Mouse (Mus musculus) forebrain, embryonic 13.5 days (tissue): Measurements from ENCODE around the gene Tph2. TPM values are rescaled to one million over a fixed set of nuclear protein-coding genes. Genes with fewer than 3 reads are reported as not detected.
A peak's percentile ranks its signal among the peaks of the same experiment; 100 is the strongest.

Experiments
- ATAC-seq: fragments of 200-750 bp; cut with Nextera tagmentation; 2 replicates; pipeline ENCODE4 v1.8.0; 2017
- H3K27ac ChIP-seq: fragments of 300-500 bp; sonication (generic); 2 replicates; pipeline ENCODE4 v1.5.1; 2015; ENCODE audit warnings: inconsistent platforms, mild to moderate bottlenecking, moderate library complexity
- H3K27me3 ChIP-seq: fragments of 300-500 bp; sonication (generic); 2 replicates; pipeline ENCODE4 v1.6.1; 2015; ENCODE audit warnings: mild to moderate bottlenecking, inconsistent platforms
- H3K36me3 ChIP-seq: fragments of 300-500 bp; sonication (generic); 2 replicates; pipeline ENCODE4 v1.6.1; 2015; ENCODE audit warnings: mild to moderate bottlenecking, inconsistent platforms; ENCODE audit not compliant: poor library complexity, severe bottlenecking
- H3K4me1 ChIP-seq: fragments of 300-500 bp; sonication (generic); 2 replicates; pipeline ENCODE4 v1.6.1; 2015; ENCODE audit warnings: inconsistent platforms
- H3K4me2 ChIP-seq: fragments of 300-500 bp; sonication (generic); 2 replicates; pipeline ENCODE4 v1.6.1; 2015; ENCODE audit warnings: inconsistent platforms, mild to moderate bottlenecking, moderate library complexity
- H3K4me3 ChIP-seq: fragments of 300-500 bp; sonication (generic); 2 replicates; pipeline ENCODE4 v1.5.1; 2015; ENCODE audit warnings: mild to moderate bottlenecking, inconsistent platforms
- H3K9ac ChIP-seq: fragments of 300-500 bp; sonication (generic); 2 replicates; pipeline ENCODE4 v1.6.1; 2015; ENCODE audit warnings: mild to moderate bottlenecking, inconsistent platforms
- H3K9me3 ChIP-seq: fragments of 300-500 bp; sonication (generic); replicated peaks from 2 replicates; pipeline ENCODE4 v1.6.1; 2016; ENCODE audit warnings: inconsistent platforms
- WGBS: fragments of 180-500 bp; shearing (Covaris S2); methylation state at CpG from one replicate; pipeline ENCODE4 v1.1.7; 2015; 5-methylcytosine and 5-hydroxymethylcytosine counted together
- polyA plus RNA-seq: library from polyadenylated mRNA; unstranded; fragments of >200 nt; fragmentation: Nextera tagmentation; extraction: Ambion mirVana; gene quantifications from 2 replicates; pipeline ENCODE4 v1.2.1, GENCODE M21; 2015

The Tph2 gene
- polyA plus RNA-seq, 1 experiment from 2014 or later: 0.06 TPM

DNA sequence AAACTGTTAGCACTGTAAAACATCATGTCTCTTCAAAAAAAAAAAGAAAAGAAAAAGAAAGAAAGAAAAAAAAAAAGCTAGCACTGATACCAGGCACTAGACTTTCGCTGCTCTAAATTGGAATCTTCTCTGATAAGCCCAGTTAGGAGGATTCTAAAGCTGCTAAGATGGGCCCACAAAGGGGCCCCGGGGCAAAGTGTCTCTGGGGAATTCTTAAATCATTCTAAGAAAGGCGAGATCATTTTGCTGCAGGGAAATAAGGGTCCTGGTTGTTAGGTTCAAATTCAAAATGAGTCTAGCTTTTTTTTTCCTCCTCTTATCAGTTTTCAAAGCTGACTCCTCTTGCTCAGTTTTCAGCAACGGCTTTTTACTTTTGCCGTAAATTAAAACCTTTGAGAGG lies 59.3 kb downstream of the Tph2 start:
- 22% methylated on average over 5 of the region's 5 CpGs for WGBS
- Histone ChIP-seq H3K36me3 (no peaks in the 10 kb centered on the region), H3K9ac (no peak overlapping the region), H3K4me1 (peaks cover 16% of the 10 kb centered on the region), H3K4me2 (peak overlapping the region; percentile 6; the same call in 1 of the 2 replicates), H3K27ac (no peak overlapping the region), H3K9me3 (no peaks in the 10 kb centered on the region), H3K27me3 (no peaks in the 10 kb centered on the region), H3K4me3 (no peak overlapping the region)
- ATAC-seq: no peak; the same call in 1 of the 2 replicates

DNA sequence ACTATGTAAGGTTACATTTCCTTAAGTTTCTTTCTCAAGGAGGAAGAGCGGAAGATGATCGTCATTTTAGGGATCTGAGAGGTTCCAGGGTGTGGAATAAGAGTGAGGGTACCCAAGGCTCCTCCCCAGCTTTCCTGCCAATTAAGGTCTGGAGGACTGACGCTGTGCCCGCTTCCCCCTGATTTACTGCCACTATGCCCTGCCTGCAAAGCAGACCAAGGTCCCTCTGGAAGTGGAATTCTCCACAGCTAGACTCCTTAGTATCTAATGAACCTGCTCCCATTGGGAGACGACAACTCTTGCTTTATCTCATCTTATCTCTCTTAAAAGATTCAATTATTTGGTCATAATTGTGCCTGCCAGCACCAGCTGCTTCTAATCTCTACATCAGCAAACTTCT lies 59.8 kb downstream of the Tph2 start:
- Histone ChIP-seq H3K4me2 (peak overlapping the region; percentile 6; the same call in 1 of the 2 replicates), H3K4me3 (no peak overlapping the region), H3K9ac (no peak overlapping the region), H3K36me3 (no peaks in the 10 kb centered on the region), H3K9me3 (no peaks in the 10 kb centered on the region), H3K27me3 (no peaks in the 10 kb centered on the region), H3K27ac (no peak overlapping the region), H3K4me1 (peaks cover 16% of the 10 kb centered on the region)
- 40% methylated on average over 5 of the region's 5 CpGs for WGBS
- peak; percentile 54; the same call in 1 of the 2 replicates for ATAC-seq

DNA sequence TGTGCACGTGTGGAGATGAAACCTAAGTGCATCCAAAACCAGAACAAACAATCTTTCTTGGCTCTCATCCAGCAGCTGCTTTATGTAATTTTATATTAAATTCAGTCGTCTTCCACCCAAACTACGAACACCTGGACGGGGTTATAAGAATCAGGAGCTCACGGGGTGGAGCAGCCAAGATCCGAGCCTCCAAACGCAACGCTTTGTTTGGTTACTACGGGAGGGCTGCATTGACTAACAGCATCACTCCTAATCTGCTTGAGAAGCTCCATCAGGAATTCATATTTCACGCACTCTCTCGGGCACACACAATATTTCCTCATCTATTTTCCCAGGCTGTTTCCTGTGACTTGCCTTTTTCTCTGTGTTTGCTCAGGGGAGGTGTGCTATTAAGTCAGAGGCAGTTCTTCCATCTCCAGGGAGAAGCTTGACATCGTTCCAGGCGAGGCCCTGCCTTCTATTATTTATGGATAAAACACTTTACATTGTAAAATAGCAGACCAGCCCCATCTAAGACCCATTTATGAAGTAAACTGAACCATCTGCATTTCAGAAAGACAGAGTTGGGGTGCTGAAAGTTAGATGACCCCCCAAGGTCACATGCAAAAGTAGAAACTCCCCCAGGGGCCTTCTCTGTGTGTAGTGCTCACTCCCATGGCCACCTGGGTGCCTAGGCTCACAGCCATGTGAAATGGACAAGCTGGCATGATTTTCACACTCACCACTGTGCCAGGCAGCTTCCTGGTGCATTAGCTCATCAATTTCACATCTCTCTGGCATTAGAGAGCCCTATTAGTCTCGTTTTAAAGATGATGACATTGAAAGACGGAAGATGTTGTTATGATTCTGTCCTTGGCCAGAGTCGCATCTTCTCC lies 76.9 kb downstream of the Tph2 start:
- no peak for ATAC-seq
- no peak overlapping the region for H3K9ac ChIP-seq
- WGBS: 83% methylated on average over 16 of the region's 16 CpGs
- H3K9me3 ChIP-seq: no peaks in the 10 kb centered on the region
- H3K27ac ChIP-seq: no peak overlapping the region
- no peaks in the 10 kb centered on the region for H3K36me3 ChIP-seq
- H3K27me3 ChIP-seq: no peaks in the 10 kb centered on the region
- H3K4me2 ChIP-seq: no peak overlapping the region
- no peak overlapping the region for H3K4me3 ChIP-seq
- no peaks in the 10 kb centered on the region for H3K4me1 ChIP-seq

- Histone ChIP-seq H3K4me1 (no peaks in the 10 kb centered on the region), H3K27me3 (no peaks in the 10 kb centered on the region), H3K36me3 (no peaks in the 10 kb centered on the region), H3K27ac (no peak overlapping the region), H3K4me3 (no peak overlapping the region), H3K9me3 (no peaks in the 10 kb centered on the region), H3K9ac (no peak overlapping the region), H3K4me2 (no peak overlapping the region)
- 63% methylated on average over 8 of the region's 8 CpGs for WGBS
- no peak for ATAC-seq
Measured at GRCm38 (mm10) chr10:115104175-115104574, 80.6 kb downstream of the Tph2 start.

GRCm38 (mm10) chr10:115099890-115100580 lies 84.8 kb downstream of the Tph2 start:
- Histone ChIP-seq H3K27ac (no peak overlapping the region), H3K4me1 (no peaks in the 10 kb centered on the region), H3K36me3 (no peaks in the 10 kb centered on the region), H3K27me3 (no peaks in the 10 kb centered on the region), H3K9ac (no peak overlapping the region), H3K4me2 (no peak overlapping the region), H3K9me3 (no peaks in the 10 kb centered on the region), H3K4me3 (no peak overlapping the region)
- no peak for ATAC-seq
- 84% methylated on average over 9 of the region's 9 CpGs for WGBS

- Histone ChIP-seq H3K4me1 (no peaks in the 10 kb centered on the region), H3K4me2 (no peak overlapping the region), H3K27me3 (no peaks in the 10 kb centered on the region), H3K27ac (no peak overlapping the region), H3K9ac (no peak overlapping the region), H3K9me3 (no peaks in the 10 kb centered on the region), H3K4me3 (no peak overlapping the region), H3K36me3 (no peaks in the 10 kb centered on the region)
- 7% methylated on average over 5 of the region's 5 CpGs for WGBS
- ATAC-seq: peak; percentile 94
Measured at GRCm38 (mm10) chr10:115097163-115097562, 87.7 kb downstream of the Tph2 start.

DNA sequence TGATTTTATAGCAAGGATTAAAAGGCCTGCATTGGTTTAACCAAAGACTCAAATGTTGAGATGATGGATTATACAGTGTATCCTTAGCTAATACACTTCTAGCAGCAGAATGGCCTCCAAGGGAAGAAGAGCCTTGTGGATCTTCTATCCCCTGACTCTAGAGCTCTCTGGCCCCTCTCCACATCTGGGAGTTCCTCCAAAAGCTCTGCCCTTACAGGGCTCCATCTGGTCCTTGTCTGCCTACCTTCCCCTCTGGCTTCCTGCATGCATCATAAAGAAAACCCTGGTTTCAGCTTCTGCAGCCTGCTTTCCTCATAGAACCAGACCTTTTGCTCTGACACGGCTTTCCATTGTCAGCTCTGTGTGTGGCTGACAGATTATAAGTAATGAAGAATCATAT lies 88.6 kb downstream of the Tph2 start:
- Histone ChIP-seq H3K9me3 (no peaks in the 10 kb centered on the region), H3K4me3 (no peak overlapping the region), H3K9ac (no peak overlapping the region), H3K4me2 (no peak overlapping the region), H3K36me3 (no peaks in the 10 kb centered on the region), H3K27me3 (no peaks in the 10 kb centered on the region), H3K4me1 (no peaks in the 10 kb centered on the region), H3K27ac (no peak overlapping the region)
- 81% methylated on average over 1 of the region's 1 CpGs for WGBS
- no peak for ATAC-seq

- no peaks in the 10 kb centered on the region for H3K36me3 ChIP-seq
- WGBS: 58% methylated on average over 3 of the region's 3 CpGs
- H3K4me2 ChIP-seq: no peak overlapping the region
- no peak overlapping the region for H3K9ac ChIP-seq
- no peaks in the 10 kb centered on the region for H3K4me1 ChIP-seq
- no peak for ATAC-seq
- H3K27ac ChIP-seq: no peak overlapping the region
- no peaks in the 10 kb centered on the region for H3K9me3 ChIP-seq
- no peak overlapping the region for H3K4me3 ChIP-seq
- no peaks in the 10 kb centered on the region for H3K27me3 ChIP-seq
Measured at GRCm38 (mm10) chr10:115078232-115078631, 106.6 kb downstream of the Tph2 start.

DNA sequence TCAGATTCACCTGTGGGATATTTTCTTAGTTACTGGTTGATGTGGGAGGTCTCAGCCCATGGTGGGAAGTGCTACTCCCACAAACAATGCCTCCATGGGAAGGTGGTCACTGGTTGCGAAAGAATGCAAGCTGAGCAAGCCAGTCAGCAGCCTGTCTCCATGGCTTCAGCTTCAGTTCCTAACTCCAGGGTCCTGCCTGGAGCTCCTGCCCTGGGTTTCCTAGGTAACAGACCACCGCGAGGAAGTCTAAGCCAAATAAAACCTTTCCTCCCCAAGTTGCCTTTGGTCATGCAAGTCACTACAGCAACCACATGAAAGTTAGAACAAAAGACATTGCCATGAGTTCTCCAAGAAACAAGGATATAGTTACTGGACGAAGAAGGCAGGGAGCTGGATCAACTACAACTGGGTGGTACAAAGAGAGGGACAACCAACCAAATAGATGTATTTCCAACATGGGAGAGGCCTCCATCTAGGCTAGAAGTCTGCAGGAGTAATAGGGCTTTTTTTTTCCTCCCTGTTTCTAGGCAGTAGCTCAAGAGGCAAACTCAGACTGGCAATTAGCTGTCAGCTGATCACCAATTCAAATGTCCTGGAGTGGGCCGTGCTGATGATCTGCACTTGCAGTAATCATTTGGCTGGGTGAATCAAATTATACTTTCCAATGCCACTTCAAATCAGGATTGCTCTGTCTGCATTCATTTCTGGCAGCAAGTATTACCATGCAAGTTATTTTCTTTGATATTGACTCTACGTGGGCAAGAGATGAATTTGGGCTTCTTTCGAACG lies 115.5 kb downstream of the Tph2 start:
- 0 out of 2 replicates have a peak, but pooled peaks cover 8% of the 10 kb centered on the region for H3K4me1 ChIP-seq
- no peak overlapping the region for H3K4me3 ChIP-seq
- no peak overlapping the region for H3K27ac ChIP-seq
- H3K27me3 ChIP-seq: no peaks in the 10 kb centered on the region
- H3K4me2 ChIP-seq: no peak overlapping the region
- WGBS: 57% methylated on average over 8 of the region's 8 CpGs
- H3K9me3 ChIP-seq: no peaks in the 10 kb centered on the region
- H3K36me3 ChIP-seq: no peaks in the 10 kb centered on the region
- ATAC-seq: peak; percentile 74; the same call in 1 of the 2 replicates
- no peak overlapping the region for H3K9ac ChIP-seq

DNA sequence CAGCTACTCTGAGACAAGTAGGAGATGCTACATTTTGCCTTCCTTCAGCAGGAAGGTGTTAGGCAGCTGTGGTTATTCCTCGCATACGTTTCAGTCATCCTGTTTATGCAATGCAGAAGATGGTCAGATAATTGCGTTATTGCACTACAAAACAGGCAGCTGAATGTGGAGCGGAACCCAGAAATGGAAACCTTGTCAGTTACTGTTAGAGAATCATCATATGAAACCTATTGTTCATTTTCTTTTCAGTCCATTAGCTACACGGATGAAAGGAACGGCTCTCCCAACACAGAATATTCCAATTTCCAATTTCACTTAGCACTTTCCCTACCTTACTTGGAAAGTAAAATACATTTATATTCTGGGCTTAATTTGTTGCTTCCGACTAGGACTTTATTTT lies 120.9 kb downstream of the Tph2 start:
- Histone ChIP-seq H3K27me3 (no peaks in the 10 kb centered on the region), H3K4me1 (0 out of 2 replicates have a peak, but pooled peaks cover under 1% of the 10 kb centered on the region), H3K9me3 (no peaks in the 10 kb centered on the region), H3K4me2 (no peak overlapping the region), H3K36me3 (no peaks in the 10 kb centered on the region), H3K4me3 (no peak overlapping the region), H3K9ac (no peak overlapping the region), H3K27ac (no peak overlapping the region)
- 87% methylated on average over 7 of the region's 7 CpGs for WGBS
- ATAC-seq: no peak

DNA sequence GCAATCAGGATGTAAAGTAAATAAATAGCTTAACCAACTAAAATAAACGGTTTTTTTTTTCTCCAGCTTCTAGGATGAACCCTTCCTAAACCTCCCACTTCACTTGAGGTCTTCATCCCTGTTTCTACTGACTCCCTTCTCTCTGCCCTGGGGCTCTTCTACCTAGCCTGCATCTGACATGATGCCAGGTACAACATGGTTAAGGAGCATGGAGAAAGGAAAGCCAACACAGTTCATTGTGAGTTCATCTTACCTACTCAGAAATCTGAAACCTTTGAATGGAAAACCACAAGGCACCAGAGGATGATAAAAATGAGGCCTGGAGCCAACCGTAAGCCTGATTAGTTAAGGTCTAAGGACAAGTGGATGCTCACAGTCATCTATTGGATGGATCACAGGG lies 123.3 kb downstream of the Tph2 start:
- Histone ChIP-seq H3K4me3 (no peak overlapping the region), H3K4me2 (no peak overlapping the region), H3K36me3 (no peaks in the 10 kb centered on the region), H3K9me3 (no peaks in the 10 kb centered on the region), H3K4me1 (no peaks in the 10 kb centered on the region), H3K27ac (no peak overlapping the region), H3K9ac (no peak overlapping the region), H3K27me3 (no peaks in the 10 kb centered on the region)
- ATAC-seq: no peak
- 77% methylated on average over 2 of the region's 2 CpGs for WGBS

GRCm38 (mm10) chr10:115060759-115061158 lies 124.1 kb downstream of the Tph2 start:
- Histone ChIP-seq H3K27me3 (no peaks in the 10 kb centered on the region), H3K9ac (no peak overlapping the region), H3K27ac (no peak overlapping the region), H3K4me1 (no peaks in the 10 kb centered on the region), H3K4me2 (no peak overlapping the region), H3K4me3 (no peak overlapping the region), H3K9me3 (no peaks in the 10 kb centered on the region), H3K36me3 (no peaks in the 10 kb centered on the region)
- 87% methylated on average over 7 of the region's 7 CpGs for WGBS
- no peak for ATAC-seq
